Mouse (Mus musculus): ENCODE measurements around the gene Eif3i.

DNA sequence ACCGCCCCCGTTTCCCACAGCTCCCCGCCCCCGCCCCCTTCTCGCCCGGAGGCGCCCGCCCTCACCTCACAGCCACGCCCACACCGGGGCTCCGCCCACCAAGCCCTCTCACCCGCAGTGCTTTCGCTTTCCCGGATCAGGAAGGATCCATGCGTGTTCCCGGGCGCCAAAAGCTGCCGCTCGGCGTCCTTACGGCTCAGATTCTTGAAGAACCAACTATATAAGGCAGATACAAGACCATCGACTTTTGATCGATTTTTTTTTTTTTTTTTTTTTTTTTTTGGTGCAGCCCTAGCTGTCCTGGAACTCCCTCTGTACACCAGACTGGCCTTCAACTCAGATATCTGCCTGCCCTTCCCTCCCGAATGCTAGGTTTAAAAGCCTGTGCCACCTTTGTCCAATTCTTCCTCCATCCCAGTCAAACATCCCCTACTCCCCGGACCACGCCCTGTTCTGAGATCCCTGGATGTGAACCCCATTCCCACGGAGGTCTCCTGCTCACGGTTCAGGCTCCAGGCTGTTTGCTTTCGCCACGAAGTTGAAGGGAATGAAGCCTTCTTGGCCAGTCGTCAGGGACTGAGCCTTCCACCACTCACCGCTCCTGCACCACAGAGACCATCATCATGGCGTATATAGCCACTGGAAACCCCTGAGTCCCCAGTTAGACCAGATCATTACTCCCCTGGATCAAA is 43.8 kb downstream of the Eif3i start:
- TF ChIP-seq CTCF (conservative IDR thresholded peaks at IDR 0.05; ENCODE audit: low read length) (no peak), POU5F1 (IDR thresholded peaks at IDR 0.05; ENCODE audit: borderline replicate concordance, low read length) (no peak)
